Mouse (Mus musculus) gastrocnemius, adult 8-10 months (tissue): ENCODE measurements around the gene Sox5. TPM values are rescaled to one million over a fixed set of nuclear protein-coding genes. Genes with fewer than 3 reads are reported as not detected.
A peak's percentile ranks its signal among the peaks of the same experiment; 100 is the strongest.

Source experiments
- DNase-seq, 2 experiments: peaks; one replicate each; pipeline ENCODE4 v3.0.0; 2022; ENCODE audit warnings: low spot score in 2 of 2
- total RNA-seq, 4 experiments: library from RNA; stranded (reverse); gene quantifications; 2 replicates each; pipeline ENCODE4 v1.2.4; 2022

Sox5 gene
- total RNA-seq, 4 experiments from 2014 or later = 0.83 to 2.4 (median 0.96) TPM

DNA sequence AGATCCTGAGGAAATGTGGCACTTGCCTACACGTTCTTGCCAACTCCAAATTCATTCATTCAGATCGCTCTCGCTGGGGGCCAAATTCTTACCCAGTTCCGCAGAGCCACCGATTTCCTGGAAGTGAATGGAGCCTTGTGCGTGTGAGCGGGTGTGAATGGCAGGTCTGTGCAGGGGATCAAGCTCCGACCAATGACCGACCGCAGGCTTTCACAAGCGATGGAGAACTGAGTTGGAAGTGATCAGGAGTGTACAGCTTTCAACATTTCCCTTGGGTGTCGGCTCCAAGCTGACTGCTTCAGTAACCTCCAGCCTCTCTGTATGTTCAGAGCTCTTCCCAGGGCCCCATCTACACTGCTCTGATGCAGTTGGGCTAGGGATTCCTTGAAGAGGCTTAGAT is 651.9 kb downstream of the Sox5 start:
- no peak for DNase-seq

DNA sequence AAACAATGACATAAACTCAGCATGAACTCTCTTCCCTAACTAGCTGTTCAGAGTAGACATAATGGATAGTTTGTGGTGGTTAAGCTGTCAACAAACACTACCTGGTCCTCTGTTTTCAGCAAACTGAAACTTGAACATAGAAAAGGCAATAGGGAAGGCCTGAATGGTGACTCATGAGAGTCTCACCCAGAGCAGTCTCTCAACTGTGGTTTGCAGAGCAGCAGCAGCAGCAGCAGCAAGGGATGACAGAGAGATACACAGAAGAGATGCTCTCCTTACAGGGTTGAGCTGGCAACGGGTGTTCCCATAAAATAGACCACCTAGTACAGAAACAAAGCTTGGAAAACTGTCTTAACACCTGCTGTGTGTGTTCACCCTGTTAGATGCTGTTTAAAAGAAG is 661.8 kb downstream of the Sox5 start:
- DNase-seq = no peak

DNA sequence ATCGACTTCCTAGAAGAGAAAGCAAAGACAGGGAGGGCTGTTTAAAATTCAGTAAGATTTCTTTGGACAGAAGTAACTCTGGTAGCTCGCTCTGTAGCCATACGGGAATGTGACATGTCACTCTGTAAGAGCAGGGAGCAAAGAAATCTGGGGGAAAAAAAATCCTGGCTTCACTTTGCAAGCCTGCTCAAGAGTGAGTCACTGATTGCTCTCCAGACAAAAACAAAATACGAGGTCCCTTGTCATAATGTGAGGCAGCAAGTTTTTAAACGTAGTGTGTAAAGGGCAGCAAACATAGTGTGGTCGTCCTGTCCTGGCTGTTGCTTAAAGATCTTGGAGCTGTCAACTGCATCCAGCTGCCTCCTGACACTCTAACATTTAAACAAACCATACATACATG is 665.1 kb downstream of the Sox5 start:
- no peak for DNase-seq

DNA sequence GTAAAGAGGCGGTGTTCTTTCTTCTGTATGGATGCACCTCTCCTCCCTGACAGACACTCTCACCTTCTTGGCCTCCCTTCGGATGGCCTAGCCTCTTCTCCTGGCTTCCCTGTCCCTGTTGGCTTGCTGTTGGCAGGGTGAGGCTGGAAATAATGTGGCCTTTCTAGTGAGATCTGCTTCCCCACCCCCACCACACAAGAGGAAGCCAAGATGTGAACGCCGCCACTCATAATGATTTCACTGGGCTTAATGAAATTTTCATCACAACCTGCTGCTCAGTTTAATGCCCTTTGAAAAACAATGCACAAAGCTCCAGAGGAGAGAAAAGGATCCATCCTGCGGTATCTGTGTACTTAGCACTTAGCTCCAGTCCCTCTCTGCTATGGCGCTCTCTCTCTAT is 670.2 kb downstream of the Sox5 start:
- no peak for DNase-seq

DNA sequence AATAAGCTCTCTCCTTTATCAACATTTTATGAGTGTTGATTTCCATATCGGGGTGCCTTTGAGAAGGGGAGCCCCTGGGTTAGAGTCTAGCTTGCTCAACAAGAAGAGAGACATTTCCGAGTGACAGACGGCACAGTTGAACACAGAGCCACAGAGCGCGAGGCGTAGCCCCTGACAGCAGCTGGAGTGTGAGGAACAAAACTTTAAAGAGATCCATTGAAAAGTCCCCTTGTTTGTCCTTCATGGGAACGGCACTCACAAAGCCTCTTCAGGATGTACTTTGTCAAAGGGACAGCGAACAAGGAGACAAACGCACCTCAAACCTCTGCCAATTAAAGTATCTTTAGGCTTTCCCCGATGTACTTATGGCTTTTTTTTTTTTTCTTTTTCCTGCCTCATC is 674.9 kb downstream of the Sox5 start:
- no peak for DNase-seq

DNA sequence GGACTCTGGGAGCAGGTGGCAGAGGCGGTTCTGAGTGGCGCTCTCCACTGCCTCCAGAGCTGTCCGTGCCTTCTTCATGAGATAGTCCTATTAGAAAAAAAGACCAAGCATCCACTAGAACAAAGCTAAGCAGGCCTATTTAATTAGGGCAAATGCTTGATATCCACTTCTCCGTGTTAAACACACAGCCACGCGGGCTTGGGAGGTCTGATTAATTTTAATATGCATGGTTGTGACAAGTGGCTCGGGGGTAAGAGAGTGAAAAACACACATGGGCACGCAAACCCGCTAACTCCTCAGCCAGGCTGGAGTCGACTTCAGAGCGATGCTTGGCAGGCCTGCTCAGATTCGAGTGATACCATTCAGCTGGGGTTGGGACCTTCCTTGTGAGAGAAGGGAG is 676.1 kb downstream of the Sox5 start:
- DNase-seq = no peak

DNA sequence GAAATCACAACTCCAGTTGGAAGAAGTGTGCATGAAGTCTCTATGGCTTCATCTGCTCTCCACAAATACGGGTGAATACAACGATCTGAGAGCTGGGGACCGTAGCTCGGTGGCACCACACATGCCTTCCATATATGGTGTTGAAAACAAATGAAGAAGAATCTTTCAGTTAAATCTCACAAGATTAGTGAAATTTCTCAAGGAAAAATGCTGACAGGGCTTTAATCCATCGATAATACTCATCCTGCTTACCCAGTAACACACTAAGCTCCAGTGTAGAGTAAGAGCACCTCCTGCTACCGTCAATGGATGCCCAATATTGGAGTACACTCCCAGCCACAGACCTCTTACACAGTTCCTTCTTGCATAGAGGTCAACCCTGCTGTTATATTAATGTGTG is 678.2 kb downstream of the Sox5 start:
- DNase-seq = no peak

DNA sequence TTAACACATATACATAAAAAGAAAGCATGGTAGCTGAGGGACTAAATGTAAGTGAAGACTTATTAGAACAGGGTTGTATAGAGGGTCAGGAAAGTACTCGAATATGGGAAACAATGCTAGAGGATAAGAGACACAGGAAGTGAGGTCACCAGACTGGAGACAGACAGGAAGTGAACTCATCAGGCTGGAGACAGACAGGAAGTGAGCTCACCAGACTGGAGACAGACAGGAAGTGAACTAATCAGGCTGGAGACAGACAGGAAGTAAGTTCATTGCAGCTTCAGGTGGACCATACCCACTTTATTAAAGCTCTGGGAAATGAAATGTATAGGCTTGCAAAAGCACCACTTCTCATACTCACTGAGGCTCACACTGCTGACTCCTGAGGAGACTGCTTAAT is 680.9 kb downstream of the Sox5 start:
- no peak for DNase-seq

DNA sequence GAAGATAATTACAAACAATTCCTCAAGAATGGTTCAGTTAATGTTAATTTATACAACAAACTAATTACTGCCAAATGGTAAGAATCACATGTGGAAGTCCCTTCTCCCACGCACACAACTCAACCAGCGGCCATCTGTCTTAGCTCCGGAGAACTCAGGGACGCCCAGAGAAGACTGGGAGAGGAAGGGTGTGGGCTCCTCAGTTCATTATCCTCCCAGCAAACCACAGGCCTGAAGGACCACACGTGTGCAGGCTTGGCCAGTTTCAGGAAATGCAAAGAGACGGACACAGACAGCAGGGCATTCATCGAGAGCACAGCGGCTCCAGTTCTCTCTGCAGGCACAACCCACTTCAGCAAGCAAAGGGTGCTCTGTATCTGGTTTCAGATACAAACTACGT is 683.7 kb downstream of the Sox5 start:
- no peak for DNase-seq

DNA sequence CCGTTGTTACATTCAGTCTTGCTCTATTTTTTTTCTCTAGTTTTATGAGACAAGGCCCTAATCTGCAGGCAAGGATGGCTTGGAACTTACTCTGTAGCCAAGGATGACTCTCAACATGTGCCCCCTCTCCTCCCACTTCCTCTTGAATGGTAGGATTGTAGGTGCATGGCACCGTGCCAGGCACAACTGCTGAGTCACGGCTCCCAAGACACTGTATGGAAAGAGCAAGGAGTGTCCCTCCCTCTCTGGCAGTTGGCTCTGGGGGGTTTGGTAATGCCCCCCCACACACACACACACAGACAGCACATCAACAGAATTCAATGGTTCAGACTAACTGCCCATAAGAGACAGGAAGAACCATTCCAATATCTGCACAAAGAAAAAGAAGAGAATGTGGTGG is 693.5 kb downstream of the Sox5 start:
- no peak for DNase-seq

DNA sequence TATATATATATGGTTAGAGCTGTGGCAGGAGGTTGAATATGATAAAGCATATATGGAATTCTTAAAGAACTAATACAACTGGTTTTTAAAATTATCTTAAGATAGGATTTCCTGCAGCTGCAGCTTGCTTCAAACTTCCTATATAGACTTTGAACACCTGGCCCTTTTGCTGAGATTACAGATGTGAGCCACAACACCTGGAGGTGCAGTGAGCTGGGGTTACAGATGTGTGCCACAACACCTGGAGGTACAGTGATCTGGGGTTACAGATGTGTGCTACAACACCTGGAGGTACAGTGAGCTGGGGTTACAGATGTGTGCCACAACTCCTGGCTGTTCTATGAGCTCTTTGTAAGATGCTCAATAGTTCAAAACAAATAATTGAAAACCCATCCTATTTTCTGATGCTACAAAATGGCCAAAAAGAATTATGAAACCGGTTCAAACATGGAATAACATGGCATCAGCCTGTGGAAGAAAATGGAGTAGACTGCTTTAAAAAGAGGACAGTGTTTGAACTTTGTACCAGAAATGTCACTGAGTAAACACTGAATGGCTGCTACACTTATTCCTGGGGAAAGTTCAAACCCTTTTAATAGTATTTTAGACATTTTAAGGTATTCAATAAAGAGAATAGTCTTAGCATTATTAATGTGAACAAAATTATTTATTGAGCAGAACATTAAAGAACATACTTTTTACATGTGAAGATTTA is 695.5 kb downstream of the Sox5 start:
- DNase-seq = no peak

DNA sequence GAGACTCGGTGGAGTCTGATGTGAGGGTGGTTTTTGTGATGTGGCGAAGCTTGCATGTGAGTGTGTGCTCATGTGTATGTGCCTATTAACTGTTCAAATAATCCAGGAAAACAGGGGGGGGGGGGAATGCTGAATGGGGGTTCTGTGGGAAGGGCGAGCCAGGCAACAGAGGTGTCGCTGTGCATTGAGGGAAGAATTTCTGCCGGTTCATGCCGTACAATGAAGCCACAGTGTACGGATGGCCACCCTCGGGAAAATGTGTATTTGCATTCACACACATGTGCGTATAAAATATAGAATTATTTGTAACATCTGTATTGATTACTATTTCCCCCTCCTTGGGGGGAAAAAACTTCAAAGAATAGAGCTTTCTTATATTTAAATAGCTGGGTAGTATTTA is 699.5 kb downstream of the Sox5 start:
- no peak for DNase-seq

DNA sequence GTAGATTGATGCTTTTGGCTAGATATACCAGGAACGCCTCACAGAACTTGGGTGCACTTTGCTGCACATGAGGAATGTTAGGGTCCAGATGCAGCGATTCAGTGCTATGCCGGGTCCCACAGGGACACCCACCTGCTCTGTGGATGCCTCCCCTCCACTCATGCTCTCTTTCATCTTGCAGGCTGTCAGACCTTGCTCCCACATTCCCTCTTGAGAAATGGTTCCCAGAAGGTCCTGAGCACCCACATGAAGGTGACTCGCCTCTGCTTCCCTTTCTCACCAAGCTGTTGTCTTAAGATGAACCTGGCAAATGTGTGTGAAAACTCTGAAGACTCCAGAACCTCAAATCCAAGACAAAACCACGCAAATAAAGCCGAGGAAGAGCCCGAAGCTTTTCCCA is 704.0 kb downstream of the Sox5 start:
- DNase-seq = no peak

DNA sequence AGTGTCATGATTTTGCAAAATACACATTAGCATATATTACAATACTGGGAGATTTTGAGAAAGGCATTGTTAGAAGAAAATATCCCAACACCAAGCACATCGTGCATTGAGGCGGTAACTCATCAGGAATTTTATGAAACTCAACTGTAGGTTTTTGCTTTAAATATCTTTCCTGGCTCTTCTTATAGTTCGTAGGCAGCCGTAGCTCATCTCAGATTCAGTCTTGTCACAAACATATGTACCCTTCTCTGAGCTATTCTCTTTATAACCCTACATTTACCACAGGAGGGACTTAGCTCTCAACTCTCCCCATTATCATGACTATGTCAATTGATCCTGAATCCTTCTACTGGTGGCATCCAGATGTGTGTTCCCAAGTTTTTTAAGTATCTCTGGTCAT is 705.4 kb downstream of the Sox5 start:
- DNase-seq = no peak

DNA sequence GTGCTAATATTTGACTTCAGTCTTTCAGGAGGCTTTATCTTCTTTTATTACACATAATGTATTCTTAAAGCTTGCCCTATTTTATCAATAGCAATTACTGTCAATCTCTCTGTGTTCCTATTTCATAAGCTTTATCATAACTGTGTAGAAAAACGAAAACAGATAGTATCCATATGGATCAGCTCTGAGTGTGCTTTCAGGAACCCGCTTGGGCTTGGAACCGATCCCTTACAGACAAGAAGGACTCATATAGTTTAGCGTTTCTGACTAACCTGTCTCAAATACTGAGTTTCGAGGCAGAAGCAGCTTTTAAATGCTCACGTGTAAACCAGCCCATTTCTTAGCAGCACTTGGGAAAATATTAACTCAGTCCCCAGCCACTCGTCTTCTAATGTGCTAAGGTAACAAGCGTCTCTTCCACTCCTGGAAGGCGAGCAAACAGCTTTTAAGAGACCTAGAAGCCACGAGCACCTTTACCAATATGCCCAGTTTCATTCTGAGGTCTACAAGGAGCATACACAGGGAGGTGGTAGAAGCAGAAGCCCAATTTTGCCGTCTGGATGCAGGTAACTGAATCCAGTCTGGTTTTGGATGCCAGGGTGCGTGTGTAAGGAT is 706.3 kb downstream of the Sox5 start:
- DNase-seq = no peak

DNA sequence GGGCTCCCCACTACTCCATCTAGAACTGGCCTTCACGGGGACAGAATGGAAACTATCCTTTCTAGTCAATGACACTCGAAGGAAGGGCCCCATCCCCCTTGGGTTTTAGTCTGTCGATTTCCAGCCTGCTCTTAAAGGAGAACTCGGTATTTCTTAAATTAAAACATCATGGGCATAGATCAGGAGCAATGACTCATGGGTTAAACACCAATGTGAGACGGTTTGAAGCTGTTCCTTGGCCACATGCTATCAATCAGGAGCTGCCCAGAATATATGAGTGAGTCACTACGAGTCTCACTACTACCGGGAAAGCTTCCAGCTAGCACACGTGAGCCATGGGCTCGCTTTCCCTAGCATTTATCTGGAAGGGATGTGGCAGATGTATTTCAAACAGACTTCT is 707.0 kb downstream of the Sox5 start:
- peak in 1 of 2 experiments; percentile 11 for DNase-seq

DNA sequence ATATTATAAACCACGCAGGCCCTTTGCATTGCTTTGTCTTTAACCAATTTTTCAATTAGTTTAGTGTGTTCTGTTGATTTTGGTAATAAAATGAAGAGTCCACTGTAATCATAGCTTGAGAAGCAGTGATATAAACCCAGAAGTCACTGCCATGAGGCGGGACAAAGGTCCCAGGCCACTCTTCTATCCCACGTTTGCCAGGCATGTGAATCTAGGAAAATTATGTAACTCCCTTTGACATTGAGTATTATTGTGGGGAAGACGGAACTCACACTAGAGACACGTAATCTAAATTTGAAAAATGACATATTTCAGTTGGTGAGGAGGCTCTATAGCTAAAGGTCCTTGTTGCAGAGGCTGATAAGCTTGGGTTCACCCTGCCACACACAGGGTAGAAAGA is 711.3 kb downstream of the Sox5 start:
- DNase-seq = no peak

DNA sequence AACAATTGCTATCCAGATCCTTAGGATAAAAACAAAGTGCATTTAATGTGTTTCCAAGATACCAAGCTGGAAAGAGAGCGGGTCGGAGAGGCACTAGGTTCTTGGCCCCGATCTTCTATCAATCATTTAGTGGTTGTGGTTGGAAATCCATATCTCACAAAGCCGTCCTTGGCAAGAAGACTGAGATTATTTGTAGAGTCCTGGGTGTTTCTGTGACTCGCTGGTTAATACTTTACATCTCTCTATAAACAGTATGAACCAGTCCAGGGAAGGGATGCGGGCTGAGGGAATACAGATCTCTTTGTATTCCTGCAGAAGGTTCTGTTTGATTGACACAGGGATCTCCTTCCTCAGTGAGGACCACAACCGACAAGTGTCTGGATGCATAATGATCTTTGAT is 714.3 kb downstream of the Sox5 start:
- DNase-seq = no peak

DNA sequence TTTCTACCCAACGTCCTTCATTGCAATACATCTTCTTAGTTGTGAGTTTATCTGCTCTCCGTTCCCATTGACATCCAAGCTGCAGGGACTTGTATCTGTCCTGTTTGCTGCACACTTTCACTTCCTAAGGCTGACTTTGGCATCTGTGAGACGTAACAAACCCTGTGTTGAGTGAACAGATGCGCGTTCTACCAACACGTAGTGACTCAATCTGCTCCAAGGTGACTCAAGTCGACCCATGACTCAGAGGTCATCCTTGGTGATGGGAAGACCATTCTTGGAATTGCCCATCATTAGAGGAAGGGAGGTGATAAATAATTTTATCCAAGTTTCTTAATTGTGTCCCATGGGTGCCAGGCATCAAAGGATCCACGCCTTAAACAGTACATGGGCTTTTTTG is 719.3 kb downstream of the Sox5 start:
- DNase-seq = no peak

DNA sequence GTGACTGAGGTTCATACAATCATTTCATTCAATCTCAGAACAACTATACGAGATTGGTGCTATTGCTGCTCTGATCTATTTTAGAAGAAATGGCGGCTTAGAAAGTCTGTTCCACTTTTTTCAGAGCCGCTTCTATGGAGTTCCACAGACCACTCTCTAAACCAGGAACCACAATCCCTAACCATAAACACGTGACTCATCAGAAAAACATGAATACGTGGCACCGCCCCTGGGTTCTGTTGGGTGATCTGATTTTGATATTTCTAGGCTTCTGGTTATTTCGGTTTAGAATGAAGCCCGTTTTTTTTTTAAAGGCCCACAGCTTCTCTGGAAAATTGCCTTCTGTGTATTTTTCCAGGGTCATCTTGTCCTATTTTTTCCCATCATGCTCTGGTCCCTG is 720.0 kb downstream of the Sox5 start:
- no peak for DNase-seq

DNA sequence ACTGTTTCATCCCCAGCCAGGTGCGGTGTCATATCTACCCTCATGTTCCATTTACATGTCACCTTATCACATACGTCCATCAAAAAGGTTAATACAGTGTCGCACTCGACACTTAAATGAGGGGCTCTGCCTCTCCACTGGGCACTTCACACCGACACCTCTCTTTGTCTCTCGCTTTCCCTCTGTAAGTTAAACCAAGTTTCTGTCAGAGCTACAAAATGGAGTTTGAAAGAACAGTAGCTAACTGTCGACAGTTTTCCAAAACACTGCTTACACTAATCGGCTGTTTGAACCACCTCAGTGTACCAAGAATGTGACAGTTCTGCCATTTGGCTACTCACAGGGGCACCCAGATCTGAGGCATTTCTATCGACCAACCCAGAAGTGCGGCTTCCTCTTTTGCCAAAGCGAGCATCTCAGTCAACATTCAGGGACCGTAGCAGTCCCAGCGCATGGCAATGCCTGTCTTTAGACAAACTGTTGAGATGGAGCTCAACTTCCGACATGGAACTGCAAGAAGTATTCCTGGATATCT is 724.6 kb downstream of the Sox5 start:
- DNase-seq = no peak

DNA sequence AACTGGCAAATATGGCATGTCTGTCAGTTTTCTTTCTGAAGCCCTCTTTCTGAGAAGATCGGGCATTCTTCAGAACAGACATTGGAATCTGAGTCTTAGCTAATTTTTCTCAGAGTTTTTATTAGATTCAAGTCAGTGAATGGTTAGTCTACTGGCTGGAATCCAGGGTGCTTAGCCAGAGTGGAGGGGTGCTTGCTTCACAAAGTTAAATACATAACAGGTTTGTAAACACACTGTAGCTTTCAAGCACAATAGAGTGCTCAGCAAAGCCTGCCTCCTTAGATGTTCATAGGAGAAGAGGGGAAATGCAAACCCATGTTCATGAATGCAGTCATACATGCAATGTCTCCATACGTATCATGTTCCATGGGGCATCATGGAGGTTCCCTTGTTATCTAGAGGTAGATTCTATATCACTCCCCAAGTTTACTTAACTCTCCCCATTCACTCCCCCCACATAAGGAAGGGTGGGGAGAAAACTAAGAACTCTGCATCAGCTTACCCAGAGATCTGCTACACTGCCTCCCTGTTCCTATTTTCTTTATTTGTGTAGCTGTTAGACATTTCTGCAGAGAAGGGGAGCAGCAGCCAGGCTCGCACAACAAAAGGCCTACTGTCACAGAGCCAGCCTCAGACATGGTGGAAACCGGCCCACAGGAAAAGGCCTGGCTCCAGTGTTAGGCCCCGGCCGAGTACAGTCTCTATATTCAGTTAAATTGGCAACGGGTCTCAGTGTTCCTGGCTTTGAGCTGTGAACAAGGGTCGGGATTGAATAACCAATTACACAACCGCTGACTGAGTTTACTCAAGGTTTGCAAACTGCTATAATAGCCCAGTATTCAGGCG is 725.3 kb downstream of the Sox5 start:
- peak; percentile 45 to 64 for DNase-seq
